Mouse (Mus musculus): ENCODE results near the gene 1110059E24Rik. TPM values are rescaled to one million over a fixed set of nuclear protein-coding genes. Genes with fewer than 3 reads are reported as not detected.
A peak's percentile ranks its signal among the peaks of the same experiment; 100 is the strongest.

1110059E24Rik gene
- polyA plus RNA-seq, 1 experiment = not detected

DNA sequence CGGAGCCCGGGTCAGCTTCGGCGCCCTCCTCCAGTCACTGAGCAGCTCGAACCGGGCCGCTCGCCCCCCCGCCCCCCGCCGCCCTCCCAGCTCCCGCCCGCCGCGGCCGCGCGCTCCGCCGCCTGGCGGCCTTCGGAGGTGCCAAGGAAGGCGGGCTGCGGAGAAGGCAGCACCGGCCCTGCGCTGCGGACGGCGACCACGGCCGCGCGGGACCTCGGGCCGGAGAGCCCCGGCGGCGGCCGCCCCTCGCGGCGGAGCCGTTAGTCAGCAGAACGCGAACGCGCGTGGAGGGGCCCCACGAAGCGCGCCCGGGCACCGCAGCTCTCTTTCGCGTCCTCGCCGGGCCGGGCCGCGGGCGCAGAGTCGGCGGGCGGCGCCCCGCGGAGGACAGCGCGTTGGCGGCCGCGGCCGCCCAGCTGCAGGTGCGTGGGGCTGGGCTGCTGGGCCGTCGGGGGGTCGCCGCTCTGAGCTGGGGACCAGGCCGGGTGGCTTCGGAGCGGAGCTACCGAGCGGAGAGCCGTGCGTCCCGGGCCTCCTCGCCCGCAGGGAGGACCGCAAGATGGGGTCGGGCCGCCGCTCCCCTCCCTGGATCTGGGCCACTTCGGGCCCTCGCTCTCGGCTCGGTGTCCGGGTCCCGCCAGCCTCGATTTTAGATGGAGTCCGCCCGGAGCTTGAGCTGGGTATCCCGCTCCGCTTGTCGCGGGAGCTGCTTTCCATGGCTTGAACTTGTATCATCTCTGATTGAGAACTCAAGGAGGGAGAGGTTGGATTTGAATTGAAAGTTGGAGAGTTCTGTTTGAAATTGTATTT lies 601 bp upstream of the 1110059E24Rik start, which contains the start of gene Abhd17b:
Abhd17b (plus strand) TSS at position 14 of the 810 bp plus-strand sequence.
- peak within 1 kb of the TSS; percentile 84 for H3K27ac ChIP-seq (ENCODE audit: insufficient read depth, low read depth, low read length)
- peak; percentile 50 for TF ChIP-seq CTCF (IDR thresholded peaks at IDR 0.05; ENCODE audit: insufficient read depth, low read depth, low read length)
- peak; percentile 29 for TF ChIP-seq POLR2A (IDR thresholded peaks at IDR 0.05; ENCODE audit: insufficient read depth, low read depth, low read length)
- WGBS = under 1% methylated on average over 86 of the region's 105 CpGs
- H3K4me3 ChIP-seq (ENCODE audit: insufficient read depth, low read depth, low read length) = peak within 1 kb of the TSS; percentile 77
- H3K4me1 ChIP-seq (ENCODE audit: control insufficient read depth, insufficient read depth, low read length) = peaks cover 2% of the 10 kb centered on the region; the same call in 1 of the 2 replicates

- 44% methylated on average over 6 of the region's 6 CpGs for WGBS
- Histone ChIP-seq H3K4me1 (ENCODE audit: control insufficient read depth, insufficient read depth, low read length) (peaks cover 8% of the 10 kb centered on the region), H3K4me3 (ENCODE audit: insufficient read depth, low read depth, low read length) (no peak overlapping the region), H3K27ac (ENCODE audit: insufficient read depth, low read depth, low read length) (no peak overlapping the region)
- no peak for TF ChIP-seq CTCF (IDR thresholded peaks at IDR 0.05; ENCODE audit: insufficient read depth, low read depth, low read length)
- TF ChIP-seq POLR2A (IDR thresholded peaks at IDR 0.05; ENCODE audit: insufficient read depth, low read depth, low read length) = no peak
These were observed 1.1 kb downstream of the 1110059E24Rik start for GRCm38 (mm10) chr19:21651664-21652063.

- Histone ChIP-seq H3K4me1 (ENCODE audit: control insufficient read depth, insufficient read depth, low read length) (peaks cover 5% of the 10 kb centered on the region; the same call in 1 of the 2 replicates), H3K4me3 (ENCODE audit: insufficient read depth, low read depth, low read length) (no peak overlapping the region), H3K27ac (ENCODE audit: insufficient read depth, low read depth, low read length) (no peak overlapping the region)
- WGBS = 90% methylated on average over 6 of the region's 6 CpGs
- TF ChIP-seq POLR2A (IDR thresholded peaks at IDR 0.05; ENCODE audit: insufficient read depth, low read depth, low read length) = no peak
These were observed 6.6 kb downstream of the 1110059E24Rik start for GRCm38 (mm10) chr19:21646142-21646541.

GRCm38 (mm10) chr19:21645301-21645700 lies 7.5 kb downstream of the 1110059E24Rik start:
- Histone ChIP-seq H3K4me1 (ENCODE audit: control insufficient read depth, insufficient read depth, low read length) (peaks cover 5% of the 10 kb centered on the region; the same call in 1 of the 2 replicates), H3K27ac (ENCODE audit: insufficient read depth, low read depth, low read length) (no peak overlapping the region), H3K4me3 (ENCODE audit: insufficient read depth, low read depth, low read length) (no peak overlapping the region)
- WGBS = 92% methylated on average over 4 of the region's 4 CpGs
- TF ChIP-seq POLR2A (IDR thresholded peaks at IDR 0.05; ENCODE audit: insufficient read depth, low read depth, low read length) (no peak), CTCF (IDR thresholded peaks at IDR 0.05; ENCODE audit: insufficient read depth, low read depth, low read length) (no peak)

DNA sequence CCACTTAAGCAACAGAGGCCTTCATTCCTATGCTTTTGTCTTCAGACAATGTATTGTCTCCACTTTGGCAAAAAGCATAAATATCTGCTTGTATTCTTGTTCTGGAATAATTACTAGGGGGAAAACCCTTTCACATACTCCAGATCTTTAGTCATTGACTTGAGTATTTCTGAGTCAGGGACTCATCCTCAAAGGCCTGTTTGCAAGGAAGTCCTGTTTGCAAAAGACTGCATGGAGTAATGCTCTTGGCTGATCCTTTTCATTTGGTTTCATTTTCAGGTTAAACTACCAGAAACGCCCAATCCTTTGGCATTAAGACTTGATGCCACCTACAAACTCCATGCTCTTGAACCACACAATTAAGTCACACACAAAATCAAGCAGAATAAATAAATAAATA lies 8.8 kb downstream of the 1110059E24Rik start:
- H3K4me1 ChIP-seq (ENCODE audit: control insufficient read depth, insufficient read depth, low read length) = peaks cover 5% of the 10 kb centered on the region; the same call in 1 of the 2 replicates
- no peak for TF ChIP-seq POLR2A (IDR thresholded peaks at IDR 0.05; ENCODE audit: insufficient read depth, low read depth, low read length)
- no peak for TF ChIP-seq CTCF (IDR thresholded peaks at IDR 0.05; ENCODE audit: insufficient read depth, low read depth, low read length)
- H3K4me3 ChIP-seq (ENCODE audit: insufficient read depth, low read depth, low read length) = no peak overlapping the region
- WGBS = 71% methylated on average over 1 of the region's 1 CpGs
- no peak overlapping the region for H3K27ac ChIP-seq (ENCODE audit: insufficient read depth, low read depth, low read length)

DNA sequence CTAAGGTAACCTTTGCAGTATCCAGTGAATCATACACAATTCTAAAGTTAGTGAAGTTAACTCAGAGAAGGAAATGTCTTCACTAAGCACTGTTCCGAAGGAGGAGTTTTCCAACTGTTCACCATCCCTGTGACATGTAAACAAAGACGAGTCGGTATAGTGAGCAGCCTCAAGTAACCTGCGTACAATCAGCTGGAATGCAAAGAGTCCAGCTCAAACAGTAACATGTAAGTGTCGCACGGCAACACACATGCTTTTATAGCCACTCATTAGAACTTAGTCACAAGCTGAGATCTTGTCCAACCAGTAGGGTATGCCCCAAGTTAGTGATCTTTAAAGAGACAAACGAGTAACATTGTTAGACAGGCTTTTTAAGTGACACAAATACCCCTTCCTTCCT lies 15.1 kb downstream of the 1110059E24Rik start:
- Histone ChIP-seq H3K4me3 (ENCODE audit: insufficient read depth, low read depth, low read length) (no peak overlapping the region), H3K27ac (ENCODE audit: insufficient read depth, low read depth, low read length) (no peak overlapping the region), H3K4me1 (ENCODE audit: control insufficient read depth, insufficient read depth, low read length) (no peaks in the 10 kb centered on the region)
- WGBS = 55% methylated on average over 7 of the region's 7 CpGs
- TF ChIP-seq POLR2A (IDR thresholded peaks at IDR 0.05; ENCODE audit: insufficient read depth, low read depth, low read length) = no peak
- TF ChIP-seq CTCF (IDR thresholded peaks at IDR 0.05; ENCODE audit: insufficient read depth, low read depth, low read length) = no peak

GRCm38 (mm10) chr19:21636907-21637306 lies 15.9 kb downstream of the 1110059E24Rik start:
- WGBS = 85% methylated on average over 3 of the region's 3 CpGs
- Histone ChIP-seq H3K4me1 (ENCODE audit: control insufficient read depth, insufficient read depth, low read length) (no peaks in the 10 kb centered on the region), H3K4me3 (ENCODE audit: insufficient read depth, low read depth, low read length) (no peak overlapping the region), H3K27ac (ENCODE audit: insufficient read depth, low read depth, low read length) (no peak overlapping the region)
- no peak for TF ChIP-seq CTCF (IDR thresholded peaks at IDR 0.05; ENCODE audit: insufficient read depth, low read depth, low read length)
- TF ChIP-seq POLR2A (IDR thresholded peaks at IDR 0.05; ENCODE audit: insufficient read depth, low read depth, low read length) = no peak

DNA sequence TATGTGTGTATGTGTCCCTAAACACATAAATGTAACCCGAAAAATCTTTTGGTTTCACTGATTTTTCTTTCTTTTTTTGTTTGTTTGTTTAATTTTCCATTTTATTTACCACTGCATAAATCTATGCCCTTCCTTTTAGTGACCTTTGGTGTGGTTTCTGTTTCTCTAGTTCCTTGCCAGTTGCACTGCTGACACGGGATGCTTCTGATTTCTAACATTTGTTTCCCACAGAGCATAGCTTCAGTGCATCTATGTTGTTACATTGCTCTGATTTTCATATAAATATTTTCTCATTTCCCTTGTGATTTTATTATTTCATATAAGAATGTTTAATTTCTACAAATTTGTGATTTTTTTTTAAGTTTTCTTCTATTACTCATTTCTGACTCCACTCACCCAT lies 17.4 kb downstream of the 1110059E24Rik start:
- no peak for TF ChIP-seq POLR2A (IDR thresholded peaks at IDR 0.05; ENCODE audit: insufficient read depth, low read depth, low read length)
- no peak for TF ChIP-seq CTCF (IDR thresholded peaks at IDR 0.05; ENCODE audit: insufficient read depth, low read depth, low read length)
- H3K4me1 ChIP-seq (ENCODE audit: control insufficient read depth, insufficient read depth, low read length) = no peaks in the 10 kb centered on the region
- 92% methylated on average over 2 of the region's 2 CpGs for WGBS
- no peak overlapping the region for H3K27ac ChIP-seq (ENCODE audit: insufficient read depth, low read depth, low read length)
- no peak overlapping the region for H3K4me3 ChIP-seq (ENCODE audit: insufficient read depth, low read depth, low read length)

- TF ChIP-seq CTCF (IDR thresholded peaks at IDR 0.05; ENCODE audit: insufficient read depth, low read depth, low read length) (no peak), POLR2A (IDR thresholded peaks at IDR 0.05; ENCODE audit: insufficient read depth, low read depth, low read length) (no peak)
These were observed 22.0 kb downstream of the 1110059E24Rik start for GRCm38 (mm10) chr19:21630656-21631331.

More at GRCm38 (mm10) chr19:21630656-21631331, 22.0 kb downstream of the 1110059E24Rik start:
- 87% methylated on average over 14 of the region's 14 CpGs for WGBS
- Histone ChIP-seq H3K4me1 (ENCODE audit: control insufficient read depth, insufficient read depth, low read length) (0 out of 2 replicates have a peak, but pooled peaks cover 3% of the 10 kb centered on the region), H3K27ac (ENCODE audit: insufficient read depth, low read depth, low read length) (no peak overlapping the region), H3K4me3 (ENCODE audit: insufficient read depth, low read depth, low read length) (no peak overlapping the region)
